Mouse (Mus musculus) kidney, embryonic 15.5 days (tissue): ENCODE data around the gene Nf1. TPM values are rescaled to one million over a fixed set of nuclear protein-coding genes. Genes with fewer than 3 reads are reported as not detected.

Source experiments
- ATAC-seq: fragments of 200-750 bp; cut with Nextera tagmentation; replicated peaks from 2 replicates; pipeline ENCODE4 v1.8.0; 2017; ENCODE audit warnings: moderate TSS enrichment; ENCODE audit not compliant: low FRiP score
- H3K27ac ChIP-seq: fragments of 300-500 bp; sonication (generic); 2 replicates; pipeline ENCODE4 v1.5.1; 2015; ENCODE audit warnings: mild to moderate bottlenecking, inconsistent platforms
- H3K27me3 ChIP-seq: fragments of 300-500 bp; sonication (generic); 2 replicates; pipeline ENCODE4 v1.6.1; 2015; ENCODE audit warnings: inconsistent platforms
- H3K36me3 ChIP-seq: fragments of 300-500 bp; sonication (generic); 2 replicates; pipeline ENCODE4 v1.6.1; 2015; ENCODE audit warnings: inconsistent platforms
- H3K4me1 ChIP-seq: fragments of 300-500 bp; sonication (generic); 2 replicates; pipeline ENCODE4 v1.6.1; 2015; ENCODE audit warnings: inconsistent platforms
- H3K4me2 ChIP-seq: fragments of 300-500 bp; sonication (generic); 2 replicates; pipeline ENCODE4 v1.6.1; 2015; ENCODE audit warnings: moderate library complexity, mild to moderate bottlenecking, inconsistent platforms
- H3K4me3 ChIP-seq: fragments of 300-500 bp; sonication (generic); replicated peaks from 2 replicates; pipeline ENCODE4 v1.5.1; 2015; ENCODE audit warnings: mild to moderate bottlenecking, inconsistent platforms
- H3K9ac ChIP-seq: fragments of 300-500 bp; sonication (generic); 2 replicates; pipeline ENCODE4 v1.6.1; 2015; ENCODE audit warnings: mild to moderate bottlenecking, inconsistent platforms
- H3K9me3 ChIP-seq: fragments of 300-500 bp; sonication (generic); replicated peaks from 2 replicates; pipeline ENCODE4 v1.6.1; 2016; ENCODE audit warnings: inconsistent platforms
- WGBS: fragments of 180-500 bp; shearing (Covaris S2); methylation state at CpG from one replicate; pipeline ENCODE4 v1.1.7; 2015; ENCODE audit warnings: mixed read lengths; 5-methylcytosine and 5-hydroxymethylcytosine counted together
- polyA plus RNA-seq: library from polyadenylated mRNA; unstranded; fragments of >200 nt; fragmentation: Nextera tagmentation; extraction: Ambion mirVana; gene quantifications from 2 replicates; pipeline ENCODE4 v1.2.1, GENCODE M21; 2015

Gene Nf1
- polyA plus RNA-seq, 1 experiment from 2014 or later = 9.0 TPM

DNA sequence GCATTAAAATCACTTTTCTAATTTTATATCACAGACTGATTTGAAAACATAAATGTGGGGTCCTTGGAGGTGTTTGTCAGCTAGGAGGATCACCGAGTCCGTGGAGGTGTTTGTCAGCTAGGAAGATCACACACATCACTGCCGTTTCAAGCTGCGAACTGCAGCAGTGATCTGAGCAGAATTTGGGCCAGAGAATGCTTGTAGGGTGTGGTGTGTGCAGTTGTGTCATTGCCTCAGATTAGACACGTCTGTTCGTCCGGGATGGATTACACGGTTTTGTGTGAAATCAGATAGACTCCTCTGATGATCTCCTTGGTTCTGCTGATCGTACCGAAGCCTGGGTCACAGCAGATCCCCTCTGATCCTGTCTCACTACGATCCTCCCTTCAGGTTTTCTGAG lies 191.3 kb downstream of the Nf1 start:
- Histone ChIP-seq H3K9ac (no peak overlapping the region), H3K4me1 (0 out of 2 replicates have a peak, but pooled peaks cover 4% of the 10 kb centered on the region), H3K27me3 (no peaks in the 10 kb centered on the region), H3K4me2 (no peak overlapping the region), H3K36me3 (peaks cover 36% of the 10 kb centered on the region), H3K4me3 (no peak overlapping the region), H3K27ac (no peak overlapping the region), H3K9me3 (no peaks in the 10 kb centered on the region)
- 89% methylated on average over 11 of the region's 11 CpGs for WGBS
- no peak for ATAC-seq

DNA sequence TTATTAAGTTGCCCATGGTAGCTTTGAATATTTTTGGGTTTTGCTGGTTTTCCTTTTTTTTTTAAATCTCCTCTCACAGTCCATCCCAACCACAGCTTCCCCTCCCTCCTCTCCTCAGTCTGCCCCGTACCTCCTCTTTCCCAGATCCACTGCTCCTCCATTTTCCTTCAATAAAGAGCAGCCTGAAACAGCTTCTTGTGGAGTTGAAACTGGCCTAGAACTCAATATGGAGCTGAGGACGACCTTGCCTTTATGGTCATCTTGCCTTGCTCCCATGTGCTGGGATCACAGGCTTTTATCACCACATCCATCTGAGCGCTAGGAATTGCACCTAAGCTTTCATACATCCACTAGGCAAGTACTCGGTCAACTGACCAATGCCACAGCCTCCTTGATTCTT lies 192.0 kb downstream of the Nf1 start:
- no peak overlapping the region for H3K27ac ChIP-seq
- peaks cover 37% of the 10 kb centered on the region for H3K36me3 ChIP-seq
- no peaks in the 10 kb centered on the region for H3K9me3 ChIP-seq
- ATAC-seq = no peak
- H3K27me3 ChIP-seq = no peaks in the 10 kb centered on the region
- WGBS = 94% methylated on average over 4 of the region's 4 CpGs
- H3K4me3 ChIP-seq = no peak overlapping the region
- no peak overlapping the region for H3K9ac ChIP-seq
- no peak overlapping the region for H3K4me2 ChIP-seq
- 0 out of 2 replicates have a peak, but pooled peaks cover 4% of the 10 kb centered on the region for H3K4me1 ChIP-seq

DNA sequence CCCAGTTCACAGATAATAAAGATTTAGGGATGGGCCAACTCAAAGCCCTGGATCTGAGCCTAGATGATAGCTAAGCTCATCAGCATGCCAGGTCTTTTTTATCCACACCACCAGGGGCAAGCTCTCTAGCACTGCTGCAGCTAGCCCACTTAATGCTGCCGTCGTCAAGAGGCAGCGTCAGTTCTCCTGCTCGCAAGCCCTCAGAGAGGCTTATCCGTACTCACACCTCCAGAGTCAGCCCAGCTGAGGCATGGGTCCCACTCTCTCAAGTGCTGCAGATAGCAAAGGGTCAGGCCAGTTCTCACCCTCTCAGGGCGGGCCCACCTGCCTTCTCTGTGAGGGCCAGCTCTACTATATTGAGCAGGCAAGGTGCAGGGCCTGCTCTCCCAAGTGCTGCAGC lies 193.8 kb downstream of the Nf1 start:
- H3K4me3 ChIP-seq = no peak overlapping the region
- H3K9me3 ChIP-seq = no peaks in the 10 kb centered on the region
- H3K4me2 ChIP-seq = no peak overlapping the region
- H3K9ac ChIP-seq = no peak overlapping the region
- H3K27me3 ChIP-seq = no peaks in the 10 kb centered on the region
- no peak for ATAC-seq
- H3K27ac ChIP-seq = no peak overlapping the region
- H3K36me3 ChIP-seq = peaks cover 47% of the 10 kb centered on the region
- 0 out of 2 replicates have a peak, but pooled peaks cover 4% of the 10 kb centered on the region for H3K4me1 ChIP-seq
- 86% methylated on average over 6 of the region's 6 CpGs for WGBS

DNA sequence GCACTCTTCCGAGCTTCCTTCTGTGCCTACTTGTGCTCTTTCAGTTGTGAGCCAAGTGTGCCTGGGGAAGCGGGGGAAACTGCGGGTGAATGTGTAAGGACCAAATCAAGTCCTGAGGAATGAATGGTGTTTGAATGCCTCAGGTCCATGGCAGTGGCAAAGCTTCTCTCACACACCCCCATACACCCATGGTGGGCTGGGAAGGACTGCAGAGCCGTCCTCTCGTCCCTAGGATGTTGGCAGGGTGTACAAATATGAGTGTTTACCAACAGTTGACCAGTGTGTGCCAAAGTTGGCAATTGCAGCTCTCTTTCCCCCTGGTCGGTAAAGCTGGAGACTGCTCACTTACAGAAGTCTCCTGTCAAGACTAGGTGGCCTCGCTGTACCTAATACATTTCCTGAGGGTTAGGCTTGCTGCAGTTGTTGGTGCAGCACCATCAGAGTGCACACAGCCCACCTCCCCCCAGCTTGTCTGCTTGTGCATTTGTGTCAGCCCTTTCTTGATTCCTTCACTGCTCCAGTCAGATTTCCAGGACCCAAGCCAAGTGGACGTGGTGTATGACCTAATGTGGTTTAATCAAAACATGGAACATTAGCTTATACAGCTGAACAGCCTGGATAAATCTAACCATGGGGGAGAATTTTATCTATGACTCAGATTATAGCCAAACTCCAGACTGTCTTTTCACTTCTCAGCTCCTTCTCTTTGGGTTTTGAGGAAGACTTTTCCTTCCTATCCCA lies 194.6 kb downstream of the Nf1 start:
- 83% methylated on average over 8 of the region's 8 CpGs for WGBS
- Histone ChIP-seq H3K9me3 (no peaks in the 10 kb centered on the region), H3K27ac (no peak overlapping the region), H3K4me3 (no peak overlapping the region), H3K4me2 (no peak overlapping the region), H3K4me1 (0 out of 2 replicates have a peak, but pooled peaks cover 4% of the 10 kb centered on the region), H3K27me3 (no peaks in the 10 kb centered on the region), H3K36me3 (peaks cover 48% of the 10 kb centered on the region), H3K9ac (no peak overlapping the region)
- ATAC-seq = no peak

DNA sequence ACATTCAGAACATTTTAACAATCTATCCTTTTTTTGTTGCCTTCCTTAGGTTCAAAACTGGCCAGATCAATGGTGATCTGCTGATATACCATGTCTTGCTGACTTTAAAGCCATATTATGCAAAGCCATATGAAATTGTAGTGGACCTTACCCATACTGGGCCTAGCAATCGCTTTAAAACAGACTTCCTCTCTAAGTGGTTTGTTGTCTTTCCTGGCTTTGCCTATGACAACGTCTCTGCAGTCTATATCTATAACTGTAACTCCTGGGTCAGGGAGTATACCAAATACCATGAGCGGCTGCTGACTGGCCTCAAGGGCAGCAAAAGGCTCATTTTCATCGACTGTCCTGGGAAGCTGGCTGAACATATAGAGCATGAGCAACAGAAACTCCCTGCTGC lies 196.1 kb downstream of the Nf1 start:
- no peak for ATAC-seq
- Histone ChIP-seq H3K4me1 (0 out of 2 replicates have a peak, but pooled peaks cover 4% of the 10 kb centered on the region), H3K9me3 (no peaks in the 10 kb centered on the region), H3K4me2 (no peak overlapping the region), H3K27me3 (no peaks in the 10 kb centered on the region), H3K36me3 (peaks cover 51% of the 10 kb centered on the region), H3K4me3 (no peak overlapping the region), H3K27ac (no peak overlapping the region), H3K9ac (no peak overlapping the region)
- 86% methylated on average over 4 of the region's 4 CpGs for WGBS

DNA sequence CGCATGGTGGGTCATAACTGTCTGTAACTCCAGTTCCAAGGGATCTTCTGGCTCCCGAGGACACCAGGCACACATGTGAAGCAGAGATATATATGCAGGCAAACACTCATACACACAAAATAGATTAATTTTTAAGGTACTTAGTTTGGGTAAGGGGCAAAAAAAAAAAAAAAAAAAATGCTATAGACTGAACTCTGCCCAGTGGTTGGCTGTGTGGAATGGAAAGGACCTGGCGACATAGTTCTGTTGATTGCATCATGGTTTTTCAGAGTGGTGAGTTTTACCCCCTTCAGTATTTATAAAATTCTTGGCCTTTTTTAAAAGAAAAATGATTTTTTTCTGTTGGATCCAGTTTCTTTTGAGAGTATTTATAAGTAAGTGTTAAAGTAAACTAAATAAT lies 196.8 kb downstream of the Nf1 start:
- no peak for ATAC-seq
- Histone ChIP-seq H3K4me2 (no peak overlapping the region), H3K27ac (no peak overlapping the region), H3K9ac (no peak overlapping the region), H3K4me3 (no peak overlapping the region), H3K36me3 (peaks cover 53% of the 10 kb centered on the region), H3K4me1 (0 out of 2 replicates have a peak, but pooled peaks cover 4% of the 10 kb centered on the region), H3K9me3 (no peaks in the 10 kb centered on the region), H3K27me3 (no peaks in the 10 kb centered on the region)
- WGBS = 95% methylated on average over 3 of the region's 3 CpGs

DNA sequence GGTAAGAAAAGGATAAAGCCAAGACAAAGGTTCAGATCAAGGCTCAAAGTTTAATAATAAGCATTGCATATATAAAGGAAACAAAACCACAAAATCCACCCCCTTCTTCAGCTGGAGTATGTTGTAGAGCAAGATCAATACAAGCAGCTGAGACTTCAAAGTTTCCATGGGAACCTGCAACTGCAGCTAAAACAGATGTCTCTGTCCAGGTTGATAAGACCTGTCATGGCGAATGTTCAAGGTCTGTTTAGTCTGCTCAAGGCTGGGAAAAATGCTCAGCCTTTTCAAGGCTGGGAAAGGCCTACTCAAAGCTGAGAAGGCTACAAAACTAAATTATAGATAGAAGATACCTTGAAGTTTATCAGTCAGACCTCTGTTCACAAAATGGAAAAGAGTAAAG lies 213.1 kb downstream of the Nf1 start:
- Histone ChIP-seq H3K27ac (no peak overlapping the region), H3K9me3 (no peaks in the 10 kb centered on the region), H3K9ac (no peak overlapping the region), H3K4me1 (no peaks in the 10 kb centered on the region), H3K4me2 (no peak overlapping the region), H3K36me3 (peaks cover 90% of the 10 kb centered on the region), H3K27me3 (no peaks in the 10 kb centered on the region), H3K4me3 (no peak overlapping the region)
- 83% methylated on average over 1 of the region's 1 CpGs for WGBS
- no peak for ATAC-seq

DNA sequence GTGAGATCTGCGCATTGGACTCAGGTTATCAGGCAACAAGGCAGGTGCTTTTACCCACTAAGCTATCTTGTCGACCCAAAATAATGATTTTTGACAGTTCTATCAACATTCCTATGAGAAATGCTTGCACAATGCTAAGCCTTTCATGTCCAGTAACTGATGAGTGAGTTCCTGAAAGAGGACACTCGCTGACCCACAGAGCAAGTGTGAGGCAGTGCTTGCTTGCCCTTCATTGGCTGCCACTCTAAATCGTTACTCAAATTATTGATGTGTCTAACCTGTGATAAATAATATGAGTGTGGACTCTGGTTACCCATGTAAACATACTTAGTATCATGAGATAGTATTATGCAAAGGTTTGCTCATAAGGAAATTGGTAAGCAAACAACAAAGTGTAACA lies 221.0 kb downstream of the Nf1 start:
- 91% methylated on average over 4 of the region's 4 CpGs for WGBS
- Histone ChIP-seq H3K27ac (no peak overlapping the region), H3K4me1 (no peaks in the 10 kb centered on the region), H3K9ac (no peak overlapping the region), H3K9me3 (no peaks in the 10 kb centered on the region), H3K4me2 (no peak overlapping the region), H3K27me3 (no peaks in the 10 kb centered on the region), H3K36me3 (peaks cover 88% of the 10 kb centered on the region), H3K4me3 (no peak overlapping the region)
- ATAC-seq = no peak

DNA sequence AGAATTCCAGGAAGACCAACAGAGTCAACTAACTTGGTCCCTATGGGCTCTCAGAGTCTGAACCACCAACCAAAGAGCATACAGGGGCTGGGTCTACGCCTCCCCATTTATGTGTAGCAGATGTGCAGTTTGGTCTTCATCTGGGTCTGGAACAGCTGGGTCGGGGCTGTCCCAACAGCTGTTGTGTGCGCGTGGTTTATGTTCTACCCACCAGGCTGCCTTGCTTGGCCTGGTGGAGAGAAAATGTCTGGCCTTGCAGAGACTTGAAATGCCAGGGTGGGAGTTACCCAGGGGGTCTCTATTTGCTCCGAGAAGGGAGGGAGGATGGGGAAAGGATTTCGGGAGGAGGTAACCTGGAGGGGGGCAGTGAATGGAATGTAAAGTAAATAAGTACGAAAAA lies 224.0 kb downstream of the Nf1 start:
- Histone ChIP-seq H3K36me3 (peaks cover 92% of the 10 kb centered on the region), H3K4me3 (no peak overlapping the region), H3K27ac (no peak overlapping the region), H3K4me2 (no peak overlapping the region), H3K4me1 (no peaks in the 10 kb centered on the region), H3K9ac (no peak overlapping the region), H3K9me3 (no peaks in the 10 kb centered on the region), H3K27me3 (no peaks in the 10 kb centered on the region)
- no peak for ATAC-seq
- WGBS = 94% methylated on average over 7 of the region's 7 CpGs

DNA sequence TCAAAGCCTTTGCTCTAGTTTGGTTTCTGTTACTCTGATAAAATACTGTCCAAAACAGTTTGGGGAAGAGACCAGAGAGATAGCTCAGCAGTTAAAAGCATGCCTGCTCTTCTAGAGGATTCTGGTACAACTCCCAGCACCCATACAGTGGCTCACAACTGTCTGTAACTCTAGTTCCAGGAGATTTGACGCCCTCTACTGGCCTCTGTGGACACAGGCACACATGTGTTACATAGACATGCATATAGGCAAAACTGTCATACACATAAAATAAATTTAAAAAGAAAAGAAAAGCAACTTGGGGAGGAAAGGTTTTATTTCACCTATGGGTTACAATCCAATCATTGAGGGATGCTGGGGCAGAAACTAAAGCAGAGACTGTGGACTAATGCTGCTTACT lies 227.5 kb downstream of the Nf1 start:
- Histone ChIP-seq H3K4me1 (no peaks in the 10 kb centered on the region), H3K9me3 (no peaks in the 10 kb centered on the region), H3K4me3 (no peak overlapping the region), H3K27me3 (no peaks in the 10 kb centered on the region), H3K9ac (no peak overlapping the region), H3K4me2 (no peak overlapping the region), H3K27ac (no peak overlapping the region), H3K36me3 (peaks cover 91% of the 10 kb centered on the region)
- ATAC-seq = no peak
- WGBS = 67% methylated on average over 1 of the region's 1 CpGs

DNA sequence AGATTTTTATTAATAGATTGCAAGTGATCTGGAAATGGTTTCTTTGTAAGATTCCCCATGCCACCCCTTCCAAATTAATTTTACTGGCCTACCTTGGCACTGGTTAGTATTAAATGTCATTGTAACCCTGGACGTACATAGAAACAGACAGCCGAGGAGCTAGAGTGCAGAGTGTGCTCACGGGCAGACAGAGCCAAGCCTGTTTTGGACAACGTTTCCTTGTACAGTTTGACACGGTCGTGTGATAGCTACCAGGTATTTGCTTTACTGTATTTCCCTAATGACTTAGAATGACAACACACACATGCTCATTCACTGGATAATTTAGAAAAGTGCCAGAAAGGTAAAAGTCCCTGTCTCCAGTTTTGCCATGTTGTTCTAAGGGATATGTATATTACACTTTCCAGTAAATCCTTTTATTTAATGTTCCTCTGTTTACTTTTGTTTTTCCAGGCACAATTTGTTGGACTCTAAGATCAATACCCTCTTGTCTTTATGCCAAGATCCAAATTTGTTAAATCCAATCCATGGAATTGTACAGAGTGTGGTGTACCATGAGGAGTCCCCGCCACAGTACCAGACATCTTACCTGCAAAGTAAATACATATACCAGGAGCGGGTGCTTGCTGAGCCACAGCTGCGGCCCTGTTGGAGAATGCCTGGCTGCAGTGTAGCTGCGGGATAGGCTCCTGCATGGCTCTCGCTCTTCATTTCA lies 228.9 kb downstream of the Nf1 start:
- Histone ChIP-seq H3K36me3 (peaks cover 88% of the 10 kb centered on the region), H3K4me2 (no peak overlapping the region), H3K9me3 (no peaks in the 10 kb centered on the region), H3K27ac (no peak overlapping the region), H3K27me3 (no peaks in the 10 kb centered on the region), H3K9ac (no peak overlapping the region), H3K4me3 (no peak overlapping the region), H3K4me1 (no peaks in the 10 kb centered on the region)
- ATAC-seq = no peak
- WGBS = 91% methylated on average over 11 of the region's 11 CpGs

DNA sequence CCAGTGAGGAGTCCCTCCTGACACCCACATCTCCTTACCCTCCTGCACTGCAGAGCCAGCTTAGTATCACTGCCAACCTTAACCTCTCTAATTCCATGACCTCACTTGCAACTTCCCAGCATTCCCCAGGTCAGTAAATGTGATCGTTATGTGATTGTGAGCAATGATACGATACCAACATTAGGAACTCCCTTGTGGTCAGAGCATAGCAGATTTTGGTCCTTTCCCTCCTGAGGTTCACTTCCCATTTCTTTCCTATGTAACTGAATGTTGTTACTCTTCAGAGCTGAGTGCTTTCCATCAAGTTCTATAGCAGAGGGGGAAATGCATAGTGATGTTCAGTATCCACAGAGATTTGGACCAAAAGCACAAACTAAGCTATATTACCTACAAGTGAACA lies 230.8 kb downstream of the Nf1 start:
- no peak overlapping the region for H3K4me2 ChIP-seq
- no peak for ATAC-seq
- H3K4me3 ChIP-seq = no peak overlapping the region
- H3K9ac ChIP-seq = no peak overlapping the region
- no peaks in the 10 kb centered on the region for H3K4me1 ChIP-seq
- H3K9me3 ChIP-seq = no peaks in the 10 kb centered on the region
- H3K27me3 ChIP-seq = no peaks in the 10 kb centered on the region
- WGBS = 92% methylated on average over 2 of the region's 2 CpGs
- peaks cover 92% of the 10 kb centered on the region for H3K36me3 ChIP-seq
- no peak overlapping the region for H3K27ac ChIP-seq
